Comparison of ENCODE assay signal across 9 mouse cellular contexts in the genomic region with DNA sequence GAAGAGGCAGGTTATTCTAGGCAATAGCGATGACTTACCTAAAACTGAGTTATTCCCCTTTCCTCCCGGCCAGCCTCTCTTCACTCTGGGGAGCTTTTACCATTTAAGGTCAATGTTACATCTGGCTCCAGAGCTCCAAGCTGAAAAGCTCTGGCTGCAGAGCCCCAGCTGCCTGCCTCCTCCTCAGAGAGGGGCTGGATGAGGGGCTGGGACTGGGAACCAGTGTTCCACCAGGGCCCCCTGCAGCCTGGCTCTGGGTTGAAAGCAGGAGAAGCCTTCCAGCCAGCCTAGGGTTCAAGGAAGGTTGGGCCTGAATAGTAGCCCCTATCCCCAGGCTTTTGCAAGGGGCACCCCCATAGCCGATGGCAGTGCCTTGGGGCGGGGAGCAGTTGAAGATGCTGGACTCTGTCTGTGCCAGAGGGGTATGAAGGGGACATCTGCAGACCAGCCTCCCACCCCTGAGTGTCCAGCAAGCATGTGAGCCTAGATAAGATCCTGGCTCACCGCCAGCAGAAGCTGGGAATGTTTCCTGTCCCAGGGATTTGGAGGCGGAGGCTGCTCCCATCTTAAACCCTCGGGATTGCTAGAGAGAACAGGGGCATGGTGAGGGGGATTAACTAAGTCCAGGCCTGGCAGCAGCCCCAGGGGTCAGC. TPM values are rescaled to one million over a fixed set of nuclear protein-coding genes. Genes with fewer than 3 reads are reported as not detected.
DNase-seq lines count a peak whose midpoint lies in the region; ATAC-seq and TF ChIP-seq lines count a peak whose summit lies in the region.
"Had no signal": no experiment of that assay in that cellular context is flagged by ENCODE, and none has a peak within 500 bp of the region (broad histone marks: within the 10 kb centered on the region; RNA-seq: fewer than 3 reads in every experiment).

A gene (minus strand): TSS at position 409 of the 653 bp plus-strand sequence.

- DNase-seq in midbrain, embryonic 11.5 days (ENCODE audit: low spot score, missing footprints), result peak; percentile 86
- DNase-seq in gonadal fat pad, adult 2 months (ENCODE audit: low read depth), result no peak
- no peak for DNase-seq in liver, embryonic 14.5 days (ENCODE audit: low read depth in 3 of 3, low spot score in 3 of 3)
- peak; percentile 55 for DNase-seq in skeletal muscle tissue, adult 2 months (ENCODE audit: low read depth, low spot score)
- DNase-seq in spleen, postnatal 14 days (ENCODE audit: low spot score in 2 of 2), result no peak

- no peaks in the 10 kb centered on the region for H3K36me3 ChIP-seq in midbrain, embryonic 11.5 days (ENCODE audit: control insufficient read depth, insufficient read depth, low read length)
- H3K36me3 ChIP-seq in midbrain, embryonic 13.5 days, result no peaks in the 10 kb centered on the region
- H3K36me3 ChIP-seq in intestine, postnatal 0 days (ENCODE audit: control insufficient read depth, insufficient read depth), result no peaks in the 10 kb centered on the region
- no peaks in the 10 kb centered on the region for H3K36me3 ChIP-seq in liver, embryonic 14.5 days (replicated peaks; ENCODE audit: control insufficient read depth, insufficient read depth, low read depth)
- H3K36me3 ChIP-seq: G1E had no signal

- no peaks in the 10 kb centered on the region for H3K9me3 ChIP-seq in midbrain, embryonic 11.5 days (ENCODE audit: control insufficient read depth, low read length)
- no peaks in the 10 kb centered on the region for H3K9me3 ChIP-seq in midbrain, embryonic 13.5 days
- H3K9me3 ChIP-seq in intestine, postnatal 0 days (ENCODE audit: control insufficient read depth), result no peaks in the 10 kb centered on the region
- no peaks in the 10 kb centered on the region for H3K9me3 ChIP-seq in liver, embryonic 14.5 days (ENCODE audit: control insufficient read depth, low read length)
- H3K9me3 ChIP-seq: G1E had no signal

- no peak for TF ChIP-seq EP300 in liver, embryonic 14.5 days (IDR thresholded peaks at IDR 0.05; ENCODE audit: low read depth)

- H3K4me1 ChIP-seq in midbrain, embryonic 11.5 days (ENCODE audit: control insufficient read depth, insufficient read depth, low read length), result no peaks in the 10 kb centered on the region
- peaks cover 7% of the 10 kb centered on the region for H3K4me1 ChIP-seq in midbrain, embryonic 13.5 days (replicated peaks)
- H3K4me1 ChIP-seq in intestine, postnatal 0 days (replicated peaks; ENCODE audit: control insufficient read depth, insufficient read depth, low read length), result peaks cover 9% of the 10 kb centered on the region
- peaks cover 6 to 22% of the 10 kb centered on the region in 2 experiments for H3K4me1 ChIP-seq in liver, embryonic 14.5 days (replicated peaks; ENCODE audit: control insufficient read depth in 2 of 2, insufficient read depth in 2 of 2, low read length in 1 of 2)

- no peak for ATAC-seq in midbrain, embryonic 11.5 days (ENCODE audit: low FRiP score)
- ATAC-seq in midbrain, embryonic 13.5 days, result no peak
- ATAC-seq in intestine, postnatal 0 days, result 0 out of 2 replicates have a peak, but pooled peaks have one; percentile 25
- 0 out of 2 replicates have a peak, but pooled peaks have one; percentile 18 for ATAC-seq in liver, embryonic 14.5 days (ENCODE audit: insufficient read depth)
- no peak; the same call in 1 of the 2 replicates for ATAC-seq in frontal cortex, adult (ENCODE audit: low TSS enrichment)

- 59% methylated on average over 7 of the region's 7 CpGs for WGBS in midbrain, embryonic 11.5 days
- WGBS in midbrain, embryonic 13.5 days, result 63% methylated on average over 7 of the region's 7 CpGs
- WGBS in intestine, postnatal 0 days, result 42% methylated on average over 7 of the region's 7 CpGs
- WGBS in liver, embryonic 14.5 days (ENCODE audit: insufficient replicate concordance), result 59% methylated on average over 7 of the region's 7 CpGs

- no peak for TF ChIP-seq CTCF in intestine, postnatal 0 days (IDR thresholded peaks at IDR 0.05; ENCODE audit: low read depth)
- no peak for TF ChIP-seq CTCF in liver, embryonic 14.5 days (IDR thresholded peaks at IDR 0.05; ENCODE audit: low read depth)

- no peak within 1 kb of the TSS for H3K4me2 ChIP-seq in midbrain, embryonic 11.5 days
- no peak within 1 kb of the TSS for H3K4me2 ChIP-seq in midbrain, embryonic 13.5 days (replicated peaks)
- peak within 1 kb of the TSS; percentile 48 for H3K4me2 ChIP-seq in intestine, postnatal 0 days (replicated peaks; ENCODE audit: low read depth)
- no peak within 1 kb of the TSS for H3K4me2 ChIP-seq in liver, embryonic 14.5 days (ENCODE audit: low read depth)

- no peak within 1 kb of the TSS for H3K27ac ChIP-seq in midbrain, embryonic 11.5 days (ENCODE audit: low read depth, low read length)
- H3K27ac ChIP-seq in midbrain, embryonic 13.5 days, result no peak within 1 kb of the TSS
- H3K27ac ChIP-seq in intestine, postnatal 0 days (ENCODE audit: low read depth, low read length), result peak within 1 kb of the TSS; percentile 51
- H3K27ac ChIP-seq in liver, embryonic 14.5 days, result no peak within 1 kb of the TSS

- no peak within 1 kb of the TSS for H3K4me3 ChIP-seq in midbrain, embryonic 11.5 days (ENCODE audit: low read depth, low read length)
- no peak within 1 kb of the TSS for H3K4me3 ChIP-seq in midbrain, embryonic 13.5 days (replicated peaks)
- peak within 1 kb of the TSS; percentile 26 for H3K4me3 ChIP-seq in intestine, postnatal 0 days (ENCODE audit: low read depth, low read length)
- no peak within 1 kb of the TSS for H3K4me3 ChIP-seq in liver, embryonic 14.5 days (ENCODE audit: insufficient read depth in 1 of 2, low read depth in 2 of 2, low read length in 2 of 2)

- H3K9ac ChIP-seq in midbrain, embryonic 11.5 days (ENCODE audit: low read length), result no peak within 1 kb of the TSS
- H3K9ac ChIP-seq in midbrain, embryonic 13.5 days (replicated peaks), result no peak within 1 kb of the TSS
- H3K9ac ChIP-seq in intestine, postnatal 0 days (ENCODE audit: low read depth, low read length), result 0 out of 2 replicates have a peak within 1 kb of the TSS, but pooled peaks have one; percentile 22
- no peak within 1 kb of the TSS for H3K9ac ChIP-seq in liver, embryonic 14.5 days (replicated peaks)

- no peaks in the 10 kb centered on the region for H3K27me3 ChIP-seq in midbrain, embryonic 11.5 days (ENCODE audit: control insufficient read depth, insufficient read depth, low read length)
- no peaks in the 10 kb centered on the region for H3K27me3 ChIP-seq in midbrain, embryonic 13.5 days
- no peaks in the 10 kb centered on the region for H3K27me3 ChIP-seq in intestine, postnatal 0 days (replicated peaks; ENCODE audit: control insufficient read depth, insufficient read depth, low read length)
- H3K27me3 ChIP-seq in liver, embryonic 14.5 days (ENCODE audit: control insufficient read depth, insufficient read depth, low read length), result no peaks in the 10 kb centered on the region

RNA-seq across cellular contexts. Expression of the gene that starts here (rescaled TPM):
- polyA plus RNA-seq in midbrain, embryonic 11.5 days (2014; fragmentation: Nextera tagmentation; extraction: Ambion mirVana), result 1.9 and 2.2 TPM in 2 replicates
- 0.62 and 0.86 TPM in 2 replicates for polyA plus RNA-seq in midbrain, embryonic 13.5 days (2015; fragmentation: Nextera tagmentation; extraction: Ambion mirVana)
- 22.7 and 24.9 TPM in 2 replicates for polyA plus RNA-seq in gonadal fat pad, adult 2 months (2012; rRNA removed)
- 6.7 and 9.6 TPM in 2 replicates for polyA plus RNA-seq in intestine, postnatal 0 days (2015; fragmentation: Nextera tagmentation; extraction: Ambion mirVana)
- polyA plus RNA-seq in liver, embryonic 14.5 days (2012; rRNA removed), result 3.7 TPM in 2 replicates
- 4.7 and 5.5 TPM in 2 replicates for polyA plus RNA-seq in liver, embryonic 14.5 days (2014; fragmentation: Nextera tagmentation; extraction: Ambion mirVana)

Comparison
In these comparisons a context has a peak if more than half of its experiments do, and no peak if none do; other contexts are left out.
1. ATAC-seq: peak in intestine, postnatal 0 days (single experiment) and liver, embryonic 14.5 days (single experiment); none in midbrain, embryonic 11.5 days (single experiment), midbrain, embryonic 13.5 days (single experiment) and frontal cortex, adult (single experiment).
2. DNase-seq: peak in midbrain, embryonic 11.5 days (single experiment) and skeletal muscle tissue, adult 2 months (single experiment); none in gonadal fat pad, adult 2 months (single experiment), liver, embryonic 14.5 days (0 of 3) and spleen, postnatal 14 days (0 of 2).